Mouse (Mus musculus): ENCODE measurements around the gene Slc4a3. TPM values are rescaled to one million over a fixed set of nuclear protein-coding genes. Genes with fewer than 3 reads are reported as not detected.

The Slc4a3 gene
- polyA plus RNA-seq (2015; fragmentation: Illumina TruSeq; extraction: RNeasy Lipid Tissue Mini Kit (QIAGEN cat#74804); ENCODE audit: insufficient read depth, low read depth, low replicate concordance) = 6.9 TPM

DNA sequence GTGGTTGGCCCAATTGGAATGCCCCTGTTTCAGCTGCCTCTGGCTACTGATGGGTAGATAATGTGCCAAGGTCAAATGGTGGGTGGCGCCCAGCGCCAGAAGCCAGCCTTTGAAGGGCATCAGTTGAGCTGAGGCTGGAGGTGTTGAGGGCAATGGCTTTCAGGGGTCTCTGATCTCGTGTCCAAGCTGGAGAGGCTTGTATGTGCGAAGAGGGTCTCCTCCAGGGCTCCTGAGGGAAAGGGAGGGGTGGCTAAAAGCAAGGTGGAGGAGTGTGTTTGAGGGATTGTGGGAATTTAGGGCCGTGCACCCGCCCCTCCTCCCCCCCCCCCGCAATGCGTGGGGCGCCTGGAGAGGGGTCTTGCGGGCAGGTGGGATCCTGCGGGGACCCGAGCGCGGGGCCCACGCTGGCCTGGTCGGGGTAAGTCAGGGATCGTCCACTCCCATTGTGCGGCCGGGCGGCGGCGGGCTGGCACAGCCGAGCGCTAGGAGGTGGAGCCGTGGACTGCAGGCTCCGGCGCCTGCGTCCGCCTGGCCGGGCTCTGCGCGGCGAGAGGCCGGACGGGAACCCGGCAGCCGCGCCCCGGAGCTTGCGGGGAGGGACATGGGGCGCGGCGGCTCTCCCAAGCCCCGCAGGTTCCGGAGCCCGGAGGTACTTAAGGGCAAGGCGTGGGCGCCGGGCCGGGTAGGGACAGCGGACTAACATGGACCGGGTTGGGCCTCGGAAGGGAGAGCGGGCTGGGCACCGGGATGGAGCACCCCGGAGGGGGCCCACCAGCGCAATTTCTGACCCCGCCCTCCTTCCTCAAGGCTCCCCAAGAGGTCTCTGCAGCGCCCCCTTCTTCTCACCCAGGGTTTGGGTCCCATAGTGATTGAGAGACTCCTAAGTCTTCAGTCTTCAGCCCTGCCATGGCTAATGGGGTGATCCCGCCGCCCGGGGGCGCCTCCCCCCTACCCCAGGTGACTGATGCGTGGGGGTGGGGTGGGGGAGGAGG is at the start of gene Slc4a3:
Gene Slc4a3 (plus strand): TSS at position 302 of the 992 bp plus-strand sequence.

DNA sequence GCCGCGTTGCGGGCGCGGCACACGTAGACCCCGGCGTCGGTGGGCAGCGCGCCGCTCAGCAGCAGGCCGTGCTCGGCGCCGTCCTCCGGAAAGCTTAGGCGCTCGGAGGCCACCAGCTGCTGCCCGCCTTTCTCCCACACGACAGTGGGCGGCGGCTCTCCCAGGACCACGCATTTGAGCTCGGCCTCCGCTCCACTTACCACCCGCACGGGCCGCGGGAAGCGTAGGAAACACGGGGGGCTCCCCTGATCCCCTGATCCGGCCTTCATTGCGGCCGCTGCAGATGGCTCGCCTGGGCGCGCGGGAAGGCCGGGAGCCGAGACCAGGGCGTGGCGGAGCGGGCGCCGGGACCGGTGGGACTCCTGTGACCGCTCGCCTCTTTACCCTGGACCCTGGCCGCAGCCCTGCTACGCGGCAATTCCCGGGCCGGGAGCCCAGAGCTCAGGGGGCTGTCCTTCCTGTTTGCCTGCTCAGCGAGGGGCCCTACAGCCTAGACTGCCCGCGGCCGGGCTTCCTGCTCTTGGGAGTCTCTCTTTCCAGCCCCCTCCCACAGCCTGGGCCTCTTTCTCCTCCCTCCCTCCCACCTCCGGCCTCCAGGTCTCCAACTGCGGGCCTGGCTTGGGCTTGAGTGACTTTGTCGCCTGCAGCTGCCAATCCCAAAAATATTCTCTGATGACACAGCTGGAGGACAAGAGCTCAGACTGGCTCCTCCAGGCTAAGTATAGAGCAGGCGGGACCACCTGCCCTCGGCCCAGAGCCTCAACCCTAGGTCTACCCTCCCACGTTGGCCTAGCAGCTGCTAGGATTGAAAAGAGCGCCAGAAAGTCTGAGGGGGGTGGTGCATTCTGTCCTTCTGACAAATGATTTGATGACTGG is 39.9 kb upstream of the Slc4a3 start, which contains the start of gene Obsl1:
Gene Obsl1 (minus strand): TSS at position 497 of the 876 bp plus-strand sequence.

DNA sequence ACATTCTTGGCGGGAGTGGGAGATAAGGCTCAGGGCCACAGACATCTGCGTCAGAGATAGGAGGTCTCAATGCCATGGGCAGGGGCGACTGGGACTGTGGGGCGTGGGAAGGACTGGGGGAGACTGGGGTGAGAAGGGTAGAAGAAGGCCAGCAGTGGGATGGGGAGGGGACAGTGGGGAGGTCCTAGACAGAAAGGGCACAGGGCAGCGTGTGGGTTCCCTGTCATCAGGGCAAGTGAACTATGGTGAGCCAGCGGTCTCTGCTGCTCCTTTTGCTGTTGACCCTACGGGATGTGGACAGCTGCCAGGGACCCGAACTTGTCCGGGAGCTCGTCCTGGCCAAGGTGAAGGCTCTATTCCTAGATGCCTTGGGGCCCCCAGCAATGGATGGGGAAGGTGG is 39.1 kb upstream of the Slc4a3 start, which contains the start of gene Inha:
Gene Inha (plus strand): TSS at position 72 of the 400 bp plus-strand sequence.

DNA sequence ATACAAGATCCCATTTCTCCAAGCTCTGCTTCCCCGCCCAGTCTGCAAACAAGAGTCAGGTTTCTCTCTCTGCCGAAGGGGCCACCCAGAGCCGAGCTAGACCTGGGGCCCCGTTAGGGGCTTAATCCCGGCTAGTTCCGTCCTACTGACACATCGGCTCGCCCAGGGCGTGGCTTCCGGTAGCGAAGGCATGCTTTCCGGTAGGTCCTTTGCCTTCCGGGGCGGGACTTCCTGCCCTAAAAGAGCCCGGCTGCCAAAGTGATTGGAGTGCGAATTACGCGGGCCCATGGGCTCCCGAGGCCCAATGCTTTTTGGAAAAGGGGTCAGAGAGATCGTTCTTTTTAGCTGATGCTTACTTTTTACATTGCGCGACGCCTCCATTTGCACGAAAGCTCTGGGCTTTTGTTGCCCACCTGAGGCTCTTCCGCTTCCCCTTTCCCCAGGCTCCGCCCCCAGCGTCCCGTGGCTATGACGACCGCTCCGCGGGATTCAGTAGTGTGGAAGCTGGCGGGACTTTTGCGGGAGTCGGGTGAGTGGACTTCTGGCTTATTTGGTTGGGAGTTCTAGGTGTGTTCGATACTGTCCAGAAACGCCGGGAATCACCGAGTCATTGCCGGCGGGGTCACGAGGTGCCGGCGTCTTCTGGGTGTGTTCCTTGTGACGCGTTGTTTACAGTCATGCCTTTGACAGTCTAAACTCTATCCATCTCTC is 24.6 kb upstream of the Slc4a3 start, which contains the start of gene Stk11ip:
Gene Stk11ip (plus strand): TSS at position 209 of the 711 bp plus-strand sequence.

Other genes with a start within 250 kb of the Slc4a3 start
- 22.2 TPM for gene Dnpep, start 228.3 kb upstream of the Slc4a3 start, polyA plus RNA-seq (2015; fragmentation: Illumina TruSeq; extraction: RNeasy Lipid Tissue Mini Kit (QIAGEN cat#74804); ENCODE audit: insufficient read depth, low read depth, low replicate concordance)
- gene Des, start 185.9 kb upstream of the Slc4a3 start, polyA plus RNA-seq (2015; fragmentation: Illumina TruSeq; extraction: RNeasy Lipid Tissue Mini Kit (QIAGEN cat#74804); ENCODE audit: insufficient read depth, low read depth, low replicate concordance) = 10.5 TPM
- 4.0 TPM for gene Speg, start 171.0 kb upstream of the Slc4a3 start, polyA plus RNA-seq (2015; fragmentation: Illumina TruSeq; extraction: RNeasy Lipid Tissue Mini Kit (QIAGEN cat#74804); ENCODE audit: insufficient read depth, low read depth, low replicate concordance)
- 102 TPM for gene Gmppa, start 110.3 kb upstream of the Slc4a3 start, polyA plus RNA-seq (2015; fragmentation: Illumina TruSeq; extraction: RNeasy Lipid Tissue Mini Kit (QIAGEN cat#74804); ENCODE audit: insufficient read depth, low read depth, low replicate concordance)
- not detected for gene Asic4, start 95.8 kb upstream of the Slc4a3 start, polyA plus RNA-seq (2015; fragmentation: Illumina TruSeq; extraction: RNeasy Lipid Tissue Mini Kit (QIAGEN cat#74804); ENCODE audit: insufficient read depth, low read depth, low replicate concordance)
- gene Chpf, start 67.0 kb upstream of the Slc4a3 start, polyA plus RNA-seq (2015; fragmentation: Illumina TruSeq; extraction: RNeasy Lipid Tissue Mini Kit (QIAGEN cat#74804); ENCODE audit: insufficient read depth, low read depth, low replicate concordance) = 8.8 TPM
- 0.55 TPM for gene Tmem198, start 66.7 kb upstream of the Slc4a3 start, polyA plus RNA-seq (2015; fragmentation: Illumina TruSeq; extraction: RNeasy Lipid Tissue Mini Kit (QIAGEN cat#74804); ENCODE audit: insufficient read depth, low read depth, low replicate concordance)
- gene Obsl1, start 39.8 kb upstream of the Slc4a3 start, polyA plus RNA-seq (2015; fragmentation: Illumina TruSeq; extraction: RNeasy Lipid Tissue Mini Kit (QIAGEN cat#74804); ENCODE audit: insufficient read depth, low read depth, low replicate concordance) = 5.5 TPM
- gene Inha, start 39.2 kb upstream of the Slc4a3 start, polyA plus RNA-seq (2015; fragmentation: Illumina TruSeq; extraction: RNeasy Lipid Tissue Mini Kit (QIAGEN cat#74804); ENCODE audit: insufficient read depth, low read depth, low replicate concordance) = 6.6 TPM
- 4.8 TPM for gene Stk11ip, start 24.7 kb upstream of the Slc4a3 start, polyA plus RNA-seq (2015; fragmentation: Illumina TruSeq; extraction: RNeasy Lipid Tissue Mini Kit (QIAGEN cat#74804); ENCODE audit: insufficient read depth, low read depth, low replicate concordance)